Mouse (Mus musculus) CH12.LX (cell line): ENCODE measurements at regions not wholly inside any gene's neighbourhood (a gene's known extent, or its start where the extent isn't known, plus 50 kb on each side); places are given as distances from the start of the nearest gene placed in this dataset.
A peak's percentile ranks its signal among the peaks of the same experiment; 100 is the strongest.

ENCODE experiments used
- DNase-seq: peaks from one replicate; pipeline ENCODE4 v3.0.0-alpha.2; 2013; ENCODE audit errors: extremely low read depth
- H3K27ac ChIP-seq: 2 replicates; pipeline ENCODE4 v1.5.1; 2012; ENCODE audit warnings: low read depth, mild to moderate bottlenecking, control low read depth, moderate library complexity; ENCODE audit not compliant: insufficient read depth
- H3K27me3 ChIP-seq: replicated peaks from 2 replicates; pipeline ENCODE3; 2012; ENCODE audit warnings: inconsistent platforms
- H3K36me3 ChIP-seq, 2 experiments: replicated peaks in 1 of 2; 2 replicates each; pipeline versions ENCODE3 to v1.6.1; 2012; ENCODE audit warnings: inconsistent platforms in 1 of 2, low read length in 1 of 2, mild to moderate bottlenecking in 1 of 2, mixed read lengths in 1 of 2, moderate library complexity in 1 of 2; ENCODE audit not compliant: control insufficient read depth in 1 of 2, insufficient read depth in 1 of 2
- H3K4me1 ChIP-seq, 2 experiments: 2 replicates each; pipeline ENCODE4 v1.6.1; 2012; ENCODE audit warnings: inconsistent platforms in 1 of 2, moderate library complexity in 1 of 2; ENCODE audit not compliant: insufficient read depth in 2 of 2, control insufficient read depth in 1 of 2
- H3K4me2 ChIP-seq: 2 replicates; pipeline ENCODE4 v1.6.1; 2012; ENCODE audit warnings: low read depth, mild to moderate bottlenecking, control low read depth; ENCODE audit not compliant: poor library complexity, insufficient read depth, severe bottlenecking
- H3K4me3 ChIP-seq, 3 experiments: fragments of 150-350 bp in 1 of 3; sonication (generic) in 1 of 3; replicated peaks in 1 of 3; 2 replicates each; pipeline versions ENCODE3 to v1.5.1; 2011 to 2012; ENCODE audit warnings: low read depth in 2 of 3, low read length in 2 of 3, mild to moderate bottlenecking in 2 of 3, moderate library complexity in 2 of 3, control low read depth in 1 of 3, improper control_type of control experiment in 1 of 3, inconsistent platforms in 1 of 3, mixed read lengths in 1 of 3; ENCODE audit not compliant: poor library complexity in 1 of 3
- H3K79me2 ChIP-seq: replicated peaks from 2 replicates; pipeline ENCODE4 v1.6.1; 2012; ENCODE audit warnings: mild to moderate bottlenecking, moderate library complexity; ENCODE audit not compliant: control insufficient read depth, poor library complexity, insufficient read depth, severe bottlenecking; ENCODE audit errors: extremely low read depth
- H3K9ac ChIP-seq: 2 replicates; pipeline ENCODE4 v1.6.1; 2012; ENCODE audit warnings: low read depth, mild to moderate bottlenecking, control low read depth, moderate library complexity; ENCODE audit not compliant: insufficient read depth
- H3K9me3 ChIP-seq: replicated peaks from 2 replicates; pipeline ENCODE3; 2012; ENCODE audit warnings: low read length, inconsistent platforms, mixed read lengths
- CHD1 ChIP-seq: IDR thresholded peaks from 2 replicates; pipeline ENCODE4 v1.6.1; 2012; ENCODE audit warnings: low read depth, low read length, improper control_type of control experiment, inconsistent platforms
- CHD2 ChIP-seq: IDR thresholded peaks from 2 replicates; pipeline ENCODE4 v1.6.1; 2011; ENCODE audit warnings: low read length, improper control_type of control experiment
- E2F4 ChIP-seq: IDR thresholded peaks from 2 replicates; pipeline ENCODE4 v1.6.1; 2011; ENCODE audit warnings: low read depth, low read length, improper control_type of control experiment; ENCODE audit not compliant: insufficient replicate concordance
- EP300 ChIP-seq: IDR thresholded peaks from 2 replicates; pipeline ENCODE4 v1.6.1; 2011; ENCODE audit warnings: low read length, improper control_type of control experiment
- ETS1 ChIP-seq: conservative IDR thresholded peaks from 2 replicates; pipeline ENCODE4 v1.6.1; 2012; ENCODE audit warnings: low read depth, mild to moderate bottlenecking, inconsistent platforms, low read length, improper control_type of control experiment, moderate library complexity
- IRF4 ChIP-seq: IDR thresholded peaks from 2 replicates; pipeline ENCODE4 v1.6.1; 2014; ENCODE audit warnings: low read depth, mild to moderate bottlenecking, inconsistent platforms, low read length, improper control_type of control experiment
- JUN ChIP-seq: IDR thresholded peaks from 2 replicates; pipeline ENCODE4 v1.6.1; 2011; ENCODE audit warnings: low read depth, mild to moderate bottlenecking, low read length, improper control_type of control experiment, moderate library complexity; ENCODE audit not compliant: insufficient read depth
- JUND ChIP-seq: conservative IDR thresholded peaks from 2 replicates; pipeline ENCODE4 v1.6.1; 2011; ENCODE audit warnings: low read depth, low read length, improper control_type of control experiment
- KAT2A ChIP-seq: IDR thresholded peaks from 2 replicates; pipeline ENCODE4 v1.6.1; 2012; ENCODE audit warnings: low read length, improper control_type of control experiment, inconsistent platforms; ENCODE audit not compliant: insufficient replicate concordance
- MAZ ChIP-seq: IDR thresholded peaks from 2 replicates; pipeline ENCODE4 v1.6.1; 2012; ENCODE audit warnings: low read depth, mild to moderate bottlenecking, inconsistent platforms, low read length, improper control_type of control experiment, moderate library complexity
- POLR2AphosphoS2 ChIP-seq: IDR thresholded peaks from 2 replicates; pipeline ENCODE4 v1.6.1; 2011; ENCODE audit warnings: low read depth, low read length, improper control_type of control experiment
- SIN3A ChIP-seq: IDR thresholded peaks from 2 replicates; pipeline ENCODE4 v1.6.1; 2012; ENCODE audit warnings: low read length, improper control_type of control experiment, inconsistent platforms
- UBTF ChIP-seq: IDR thresholded peaks from 2 replicates; pipeline ENCODE4 v1.6.1; 2012; ENCODE audit warnings: low read depth, mild to moderate bottlenecking, inconsistent platforms, low read length, improper control_type of control experiment, moderate library complexity
- ZC3H11A ChIP-seq: IDR thresholded peaks from 2 replicates; pipeline ENCODE4 v1.6.1; 2012; ENCODE audit warnings: low read depth, mild to moderate bottlenecking, inconsistent platforms, low read length, improper control_type of control experiment
- ZKSCAN1 ChIP-seq: IDR thresholded peaks from 2 replicates; pipeline ENCODE4 v1.6.1; 2012; ENCODE audit warnings: low read depth, inconsistent platforms, low read length, improper control_type of control experiment, borderline replicate concordance
- dilution Hi-C: fragments of 300-500 bp; cut with MboI; formaldehyde crosslinking; loops from 2 replicates; pipeline ENCODE4 v1.14.3; 2020; ENCODE audit warnings: low sequenced_read_pairs; ENCODE audit not compliant: extremely low pct_unique_long_range_greater_than_20kb, extremely low pct_ligation_motif_present
- in situ Hi-C: fragments of 300-500 bp; cut with MboI; formaldehyde crosslinking; loops from 3 replicates; pipeline ENCODE4 v1.14.3; 2019; ENCODE audit warnings: low sequenced_read_pairs, low pct_ligation_motif_present, low pct_unique_long_range_greater_than_20kb, mixed read lengths

GRCm38 (mm10) chr13:83809535-83809934 lies 305.7 kb downstream of the Mef2c start:
- dilution Hi-C loops = no loop called here
- TF ChIP-seq MAZ = no peak
- TF ChIP-seq JUN = no peak
- TF ChIP-seq KAT2A = no peak
- no peak for TF ChIP-seq IRF4
- no peak for TF ChIP-seq CHD1
- no peak for TF ChIP-seq SIN3A
- no peak for TF ChIP-seq EP300
- no peak for TF ChIP-seq E2F4
- no peaks in the 10 kb centered on the region for H3K79me2 ChIP-seq

GRCm38 (mm10) chr13:83820291-83820690 lies 316.5 kb downstream of the Mef2c start:
- H3K79me2 ChIP-seq = no peaks in the 10 kb centered on the region
- no peak overlapping the region for H3K9ac ChIP-seq
- no peaks in the 10 kb centered on the region for H3K9me3 ChIP-seq
- H3K27ac ChIP-seq = no peak overlapping the region
- no peaks in the 10 kb centered on the region for H3K27me3 ChIP-seq
- TF ChIP-seq UBTF = no peak
- no peak for TF ChIP-seq ZC3H11A
- TF ChIP-seq POLR2AphosphoS2 = no peak
- TF ChIP-seq EP300 = no peak
- TF ChIP-seq ZKSCAN1 = no peak
- no peak for TF ChIP-seq SIN3A
- peak; percentile 52; the same call in 1 of the 2 replicates for TF ChIP-seq JUND
- TF ChIP-seq ETS1 = no peak
- TF ChIP-seq CHD2 = no peak
- TF ChIP-seq, all 38 proteins: peak for 1
- Histone ChIP-seq H3K4me1 (no peaks in the 10 kb centered on the region), H3K4me2 (no peak overlapping the region), H3K36me3 (no peaks in the 10 kb centered on the region), H3K4me3 (no peak overlapping the region)
- in situ Hi-C loops = no loop called here
- peak; percentile 3 for DNase-seq
- dilution Hi-C loops = no loop called here

More at GRCm38 (mm10) chr13:83809535-83809934, 305.7 kb downstream of the Mef2c start:
- no peaks in the 10 kb centered on the region for H3K27me3 ChIP-seq
- no peaks in the 10 kb centered on the region for H3K4me1 ChIP-seq
- no peaks in the 10 kb centered on the region for H3K36me3 ChIP-seq
- H3K4me3 ChIP-seq = no peak overlapping the region
- H3K27ac ChIP-seq = no peak overlapping the region
- H3K9me3 ChIP-seq = no peaks in the 10 kb centered on the region
- no peak overlapping the region for H3K9ac ChIP-seq
- no peak for DNase-seq
- in situ Hi-C loops = no loop called here
- H3K4me2 ChIP-seq = no peak overlapping the region
